Mouse (Mus musculus): ENCODE data around the gene Dydc1.

The Dydc1 gene

DNA sequence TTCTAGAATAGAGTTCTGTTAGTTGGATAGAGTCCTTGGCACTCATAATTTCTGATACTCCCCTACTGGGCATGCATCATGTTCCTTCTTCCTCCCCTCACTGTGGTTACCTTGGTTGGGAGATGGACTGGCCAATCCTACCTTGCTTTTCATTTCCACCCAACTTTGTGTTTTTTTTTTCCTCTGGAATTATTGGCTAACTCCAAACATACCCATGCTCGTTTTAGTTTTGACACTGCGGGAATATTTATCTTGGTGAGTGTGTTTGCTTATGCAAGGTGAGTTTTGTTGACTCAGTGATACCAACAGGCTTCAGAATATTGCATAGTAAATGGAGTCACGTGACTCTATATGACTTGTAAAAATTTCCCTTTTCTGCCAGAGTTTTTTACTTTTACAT lies 28.0 kb downstream of the Dydc1 start:
- no peak for DNase-seq (ENCODE audit: low spot score)

DNA sequence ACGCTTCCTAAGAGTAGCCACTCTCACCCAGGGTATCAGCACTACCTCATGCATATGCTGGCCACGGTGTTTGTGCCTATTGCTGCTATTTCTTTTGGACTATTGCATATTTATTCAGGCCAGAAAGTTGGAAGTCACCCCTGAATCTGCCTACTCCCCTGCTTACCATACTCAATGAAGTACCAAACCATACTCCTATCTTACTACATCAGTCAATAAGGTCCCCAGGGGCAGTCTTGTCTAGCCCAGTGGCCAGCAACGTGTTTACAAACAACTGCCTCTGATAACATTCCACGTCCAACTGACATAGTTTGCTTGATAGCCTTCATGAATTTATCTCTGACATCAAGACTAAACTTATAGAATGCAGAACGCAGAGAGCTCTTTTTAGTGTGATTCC lies 28.5 kb downstream of the Dydc1 start:
- no peak for DNase-seq (ENCODE audit: low spot score)

DNA sequence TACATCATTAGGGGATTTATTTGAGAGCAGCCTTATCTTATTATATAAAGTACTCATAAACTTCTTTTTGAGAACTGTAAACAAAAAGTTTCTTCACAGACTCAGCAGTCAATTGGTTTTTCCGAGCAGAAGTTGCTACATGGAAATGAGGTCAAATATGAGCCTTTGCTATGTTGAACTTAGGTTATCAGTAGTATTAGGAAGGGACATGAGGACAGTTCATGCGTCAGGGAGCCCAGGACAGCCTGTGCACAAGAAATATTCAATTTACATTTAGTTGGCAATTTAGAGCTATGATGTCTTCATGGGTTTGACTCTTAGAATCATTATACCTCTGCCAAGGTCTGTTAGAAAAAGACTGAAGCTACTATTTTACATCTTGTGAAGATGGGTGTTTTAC lies 29.6 kb downstream of the Dydc1 start:
- DNase-seq (ENCODE audit: low spot score): no peak

DNA sequence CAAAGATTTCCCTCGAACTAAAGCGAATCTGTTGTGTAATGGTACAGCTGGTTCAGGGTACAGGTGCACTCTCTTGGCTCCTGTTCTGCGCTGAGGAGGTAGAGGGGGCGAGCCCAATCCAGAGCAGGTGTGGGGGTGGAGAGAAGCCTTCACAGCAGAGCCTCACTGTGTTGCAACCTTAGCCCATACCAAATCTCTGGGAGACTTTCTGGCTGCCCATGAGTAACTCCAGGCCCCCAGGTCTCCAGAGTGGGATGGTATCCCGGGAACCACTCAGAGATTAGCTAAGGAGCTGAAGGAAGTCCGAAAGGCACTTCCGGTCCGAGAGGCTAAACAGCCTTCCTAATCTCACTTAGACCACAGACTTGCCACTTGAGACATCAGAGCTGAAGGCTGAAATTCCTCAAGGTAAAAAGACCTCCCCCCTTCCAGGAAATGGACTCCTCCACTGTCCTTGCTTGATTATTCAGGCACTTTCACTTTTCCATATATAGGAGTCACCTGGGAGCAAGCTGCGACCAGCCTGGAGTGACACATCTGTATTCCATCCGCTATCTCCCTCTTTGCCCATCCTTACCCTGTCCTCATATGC lies 32.2 kb downstream of the Dydc1 start, which contains the start of gene Mat1a:
Mat1a (plus strand) TSS at position 183 of the 592 bp plus-strand sequence.
- no peak for DNase-seq (ENCODE audit: low spot score)

DNA sequence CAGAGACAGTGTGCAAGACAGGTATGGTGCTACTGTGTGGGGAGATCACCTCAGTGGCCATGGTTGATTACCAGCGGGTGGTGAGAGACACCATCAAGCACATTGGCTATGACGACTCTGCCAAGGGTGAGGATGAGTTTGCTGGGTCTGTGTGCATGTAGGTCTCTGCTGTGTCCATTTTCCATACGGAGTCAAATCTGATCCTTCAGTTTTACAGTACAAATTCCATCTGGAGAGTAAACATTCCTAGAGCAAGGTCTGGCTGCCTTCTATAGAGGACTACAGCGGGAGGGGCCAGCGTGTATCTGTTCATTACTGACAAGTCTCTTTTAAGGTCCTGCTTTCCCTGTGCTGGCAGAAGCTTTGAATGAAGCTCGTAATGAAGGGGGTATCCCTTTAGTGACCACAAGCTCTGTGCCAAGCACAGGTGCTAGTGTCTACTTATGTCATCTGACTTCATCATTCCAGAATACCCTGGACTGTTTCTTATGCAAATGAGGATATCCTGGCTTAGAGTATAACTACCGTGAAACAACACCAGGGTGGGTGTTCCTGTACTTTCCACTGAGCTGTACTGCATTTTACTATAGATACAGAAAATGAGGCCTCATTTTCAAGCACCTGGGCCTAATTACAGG lies 38.4 kb downstream of the Dydc1 start:
- no peak for DNase-seq (ENCODE audit: low spot score)

DNA sequence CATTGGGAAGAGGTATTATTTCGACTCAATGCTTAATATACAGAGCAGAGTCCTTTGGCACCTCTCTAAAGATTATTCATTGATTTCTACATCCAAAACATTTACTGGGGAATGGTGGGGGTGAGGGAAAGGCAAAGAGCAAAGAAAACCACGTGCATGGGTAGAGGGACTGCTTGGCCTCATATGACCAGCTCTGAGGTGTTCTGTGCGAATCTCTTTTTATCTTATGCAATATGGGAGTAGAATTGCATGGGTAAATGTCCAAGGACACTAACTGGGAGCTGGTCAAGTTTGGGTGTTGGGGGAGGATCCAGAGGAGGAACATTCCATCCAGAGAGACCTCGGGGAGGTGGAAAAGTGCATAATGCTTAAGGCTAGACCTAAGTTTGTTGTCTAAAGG lies 40.2 kb downstream of the Dydc1 start:
- DNase-seq (ENCODE audit: low spot score): no peak

DNA sequence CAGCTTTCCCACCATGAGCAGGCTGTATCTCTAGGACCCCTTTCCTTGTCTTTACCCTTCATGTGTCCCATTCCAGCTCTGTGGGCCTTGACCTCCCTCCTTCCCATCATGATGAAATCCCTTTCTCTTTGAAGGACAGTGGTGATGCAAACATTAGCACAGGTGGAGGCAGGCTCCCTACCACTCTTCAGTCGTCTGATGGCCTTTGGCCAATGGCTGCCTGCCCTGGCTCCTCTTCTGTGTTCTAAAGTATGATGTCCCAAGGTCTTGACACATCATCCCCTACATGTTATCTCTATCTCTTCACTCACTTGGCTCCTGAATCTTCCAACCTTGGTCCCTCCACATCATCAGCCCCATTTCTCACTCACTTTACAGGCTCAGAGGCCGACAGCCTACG lies 43.6 kb downstream of the Dydc1 start:
- DNase-seq (ENCODE audit: low spot score): no peak

DNA sequence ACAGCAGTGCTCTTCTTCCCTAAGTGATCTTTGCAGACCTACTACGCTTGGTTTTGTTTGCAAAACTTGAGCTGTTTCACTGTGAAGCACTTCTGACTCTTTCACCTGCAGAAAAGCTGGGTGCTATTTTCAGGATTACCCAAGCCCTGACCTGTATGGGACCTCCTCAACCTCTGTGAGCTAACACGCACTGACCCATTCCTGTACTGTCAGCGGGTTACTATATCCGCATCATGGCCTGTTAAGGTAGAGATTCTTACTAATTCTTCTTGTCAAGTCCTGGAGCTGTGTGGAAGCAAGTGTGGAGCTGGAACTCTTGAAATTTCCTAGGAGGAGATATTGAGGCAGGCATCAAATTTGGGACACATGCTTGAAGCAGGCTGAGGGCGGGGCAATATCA lies 52.0 kb downstream of the Dydc1 start:
- no peak for DNase-seq (ENCODE audit: low spot score)

DNA sequence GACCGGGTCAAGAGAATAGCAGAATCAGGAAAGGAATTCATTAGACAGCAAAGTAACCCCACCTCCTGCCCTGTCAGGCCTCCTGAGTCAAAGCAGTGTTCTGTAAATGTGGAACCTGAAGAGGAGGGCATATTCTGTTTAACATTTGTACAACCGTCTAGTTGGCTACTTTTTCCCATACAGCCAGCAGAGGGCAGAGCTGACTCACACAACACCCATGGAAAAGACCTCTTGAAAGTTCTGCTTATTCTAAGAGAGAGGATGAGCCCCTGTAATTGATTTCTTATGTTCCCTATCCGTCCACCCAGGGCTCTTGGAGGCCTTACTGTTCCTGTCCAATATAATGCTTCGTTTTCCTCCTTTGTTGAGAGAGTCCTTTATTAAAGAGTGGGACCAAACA lies 55.3 kb downstream of the Dydc1 start:
- no peak for DNase-seq (ENCODE audit: low spot score)

DNA sequence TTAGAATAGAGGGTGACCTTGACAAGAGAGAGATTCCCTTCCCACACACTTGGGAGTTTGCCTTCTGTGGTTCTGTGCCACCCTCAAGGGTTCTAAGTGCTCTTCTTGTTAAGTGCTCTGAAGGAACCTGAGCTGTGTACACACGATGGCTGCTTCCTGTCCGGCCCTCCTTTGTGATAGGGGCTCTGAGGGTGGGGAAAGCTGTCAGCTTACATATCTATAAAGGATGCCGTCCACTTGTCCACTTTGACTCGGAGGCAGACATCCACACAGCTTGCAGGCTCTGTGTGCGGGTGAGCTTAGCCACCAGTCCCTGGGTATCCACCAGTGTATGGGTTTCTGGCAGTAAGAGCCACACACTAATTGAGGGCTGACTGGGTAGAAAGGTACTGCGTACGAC lies 58.8 kb downstream of the Dydc1 start, which contains the start of gene Sftpa1:
Sftpa1 (plus strand) TSS at position 243 of the 400 bp plus-strand sequence.
- DNase-seq (ENCODE audit: low spot score): no peak

DNA sequence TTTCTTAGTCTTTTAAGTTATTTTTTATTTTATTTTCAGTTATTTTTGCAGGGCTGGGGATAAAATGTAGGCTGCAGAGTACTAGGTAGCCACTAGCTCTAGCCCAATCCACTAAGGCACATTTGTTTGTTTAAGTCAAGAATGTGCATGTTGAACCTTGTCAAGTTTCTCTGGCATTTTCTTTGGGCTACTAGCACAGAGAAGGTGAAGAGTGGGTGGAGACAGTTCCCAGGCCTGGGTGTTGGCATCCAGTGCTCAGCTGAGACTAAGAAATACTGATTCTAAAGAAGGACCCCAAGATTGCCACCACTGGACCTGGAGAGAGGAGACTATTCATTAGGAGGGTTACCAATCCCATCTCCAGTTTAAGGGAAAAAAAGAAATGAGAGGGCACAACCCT lies 64.3 kb downstream of the Dydc1 start:
- no peak for DNase-seq (ENCODE audit: low spot score)

DNA sequence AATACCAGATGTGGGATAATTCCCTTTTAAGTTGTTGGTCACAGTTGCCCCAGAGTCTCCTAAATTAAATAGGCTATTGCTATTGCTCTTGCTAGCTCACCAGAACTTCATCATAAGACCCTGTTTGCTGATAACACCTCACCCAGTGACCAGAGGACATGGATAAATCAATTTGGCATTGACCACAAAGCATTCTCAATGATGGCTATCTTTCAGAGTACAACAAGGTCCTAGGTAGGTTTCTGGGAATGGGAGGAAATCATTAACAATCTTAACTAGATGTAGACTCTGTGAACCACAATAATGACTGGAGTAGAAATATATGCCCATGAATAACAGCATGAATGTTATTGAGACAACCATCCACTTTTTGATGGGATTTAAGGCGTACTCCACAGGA lies 68.0 kb downstream of the Dydc1 start:
- DNase-seq (ENCODE audit: low spot score): no peak
